In the genomic region with DNA sequence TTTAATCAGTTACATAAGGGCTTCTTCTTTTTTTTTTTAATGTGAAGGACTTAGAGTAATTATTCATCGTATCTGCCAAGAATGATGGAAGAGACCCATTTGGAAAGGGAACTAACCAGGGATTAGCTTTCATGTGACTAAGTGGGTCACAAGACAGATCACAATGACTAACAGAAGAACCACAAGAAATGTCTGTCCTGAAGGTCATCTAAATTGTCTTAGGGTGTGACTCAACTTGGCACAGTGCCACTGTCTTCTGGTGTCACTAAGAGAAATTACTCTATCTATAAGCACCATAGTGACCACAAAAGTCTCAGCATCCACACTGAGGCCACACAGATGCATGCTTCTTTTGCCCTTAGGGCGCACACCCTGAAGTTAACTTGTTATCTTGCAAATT, we compare ENCODE assay signal across 26 mouse cellular contexts.
DNase-seq lines count a peak whose midpoint lies in the region; ATAC-seq and TF ChIP-seq lines count a peak whose summit lies in the region.
"Had no signal": no experiment of that assay in that cellular context is flagged by ENCODE, and none has a peak within 500 bp of the region (broad histone marks: within the 10 kb centered on the region; RNA-seq: fewer than 3 reads in every experiment).

No protein-coding gene starts in this region.

- H3K79me3 ChIP-seq in C2C12 (ENCODE audit: low read depth): no peaks in the 10 kb centered on the region

- H3K4me3 ChIP-seq in C2C12 (ENCODE audit: insufficient read depth, poor library complexity, severe bottlenecking): no peak overlapping the region
- H3K4me3 ChIP-seq in midbrain, embryonic 15.5 days: no peak overlapping the region
- H3K4me3 ChIP-seq in intestine, postnatal 0 days (ENCODE audit: low read depth, low read length): no peak overlapping the region
- H3K4me3 ChIP-seq: forebrain, embryonic 10.5 days; hindbrain, embryonic 15.5 days; kidney, embryonic 15.5 days; left cerebral cortex, adult 2 months; limb, embryonic 10.5 days; megakaryocyte, embryonic 14.5 days; midbrain, embryonic 13.5 days; neural tube, embryonic 12.5 days had no signal

- no peak overlapping the region for H3K4me2 ChIP-seq in midbrain, embryonic 15.5 days
- H3K4me2 ChIP-seq in intestine, postnatal 0 days (replicated peaks; ENCODE audit: low read depth): no peak overlapping the region
- H3K4me2 ChIP-seq: hindbrain, embryonic 15.5 days; kidney, embryonic 15.5 days; midbrain, embryonic 13.5 days; neural tube, embryonic 12.5 days had no signal

- H3K4me1 ChIP-seq in midbrain, embryonic 15.5 days: no peaks in the 10 kb centered on the region
- H3K4me1 ChIP-seq in intestine, postnatal 0 days (replicated peaks; ENCODE audit: control insufficient read depth, insufficient read depth, low read length): no peaks in the 10 kb centered on the region
- H3K4me1 ChIP-seq: forebrain, embryonic 10.5 days; hindbrain, embryonic 15.5 days; kidney, embryonic 15.5 days; limb, embryonic 10.5 days; midbrain, embryonic 13.5 days; neural tube, embryonic 12.5 days had no signal

- TF ChIP-seq CTCF in C2C12 (IDR thresholded peaks at IDR 0.05; ENCODE audit: control insufficient read depth, insufficient read depth, insufficient read length): no peak
- no peak for TF ChIP-seq CTCF in intestine, postnatal 0 days (IDR thresholded peaks at IDR 0.05; ENCODE audit: low read depth)

- H3K36me3 ChIP-seq in C2C12 (ENCODE audit: control insufficient read depth, insufficient read depth): no peaks in the 10 kb centered on the region
- H3K36me3 ChIP-seq in midbrain, embryonic 15.5 days (replicated peaks): no peaks in the 10 kb centered on the region
- H3K36me3 ChIP-seq in intestine, postnatal 0 days (ENCODE audit: control insufficient read depth, insufficient read depth): no peaks in the 10 kb centered on the region
- H3K36me3 ChIP-seq: forebrain, embryonic 10.5 days; hindbrain, embryonic 15.5 days; kidney, embryonic 15.5 days; limb, embryonic 10.5 days; midbrain, embryonic 13.5 days; neural tube, embryonic 12.5 days had no signal

- H3ac ChIP-seq in C2C12 (ENCODE audit: control insufficient read depth, insufficient read length, low read depth): no peak overlapping the region

- no peaks in the 10 kb centered on the region for H3K79me2 ChIP-seq in C2C12 (ENCODE audit: control insufficient read depth, insufficient read depth)

- H3K27ac ChIP-seq in midbrain, embryonic 15.5 days: no peak overlapping the region
- no peak overlapping the region for H3K27ac ChIP-seq in intestine, postnatal 0 days (ENCODE audit: low read depth, low read length)
- H3K27ac ChIP-seq: forebrain, embryonic 10.5 days; hindbrain, embryonic 15.5 days; kidney, embryonic 15.5 days; left cerebral cortex, adult 2 months; limb, embryonic 10.5 days; midbrain, embryonic 13.5 days; neural tube, embryonic 12.5 days had no signal

- DNase-seq in 3134 (ENCODE audit: extremely low read depth, insufficient read length, low spot score) (peak; percentile 73), ZHBTc4 (ENCODE audit: low read depth, low spot score) (peak; percentile 18)
- DNase-seq in adrenal gland, postnatal 36 days: peak; percentile 52 to 53
- DNase-seq in left cerebral cortex, postnatal 25 days (ENCODE audit: low spot score in 2 of 2): no peak
- DNase-seq: cerebellum, adult 11 months; cerebellum, postnatal 10 days; forebrain, postnatal 0 days; gastrocnemius, postnatal 36 days; kidney, postnatal 4 days; liver; liver, postnatal 0 days; right cerebral cortex, postnatal 14 days had no signal

- H3K9me3 ChIP-seq in midbrain, embryonic 15.5 days: no peaks in the 10 kb centered on the region
- no peaks in the 10 kb centered on the region for H3K9me3 ChIP-seq in intestine, postnatal 0 days (ENCODE audit: control insufficient read depth)
- H3K9me3 ChIP-seq: forebrain, embryonic 10.5 days; hindbrain, embryonic 15.5 days; kidney, embryonic 15.5 days; limb, embryonic 10.5 days; midbrain, embryonic 13.5 days; neural tube, embryonic 12.5 days had no signal

- 80% methylated on average over 2 of the region's 2 CpGs for WGBS in midbrain, embryonic 15.5 days
- WGBS in intestine, postnatal 0 days: 87% methylated on average over 2 of the region's 2 CpGs

- no peak for ATAC-seq in midbrain, embryonic 15.5 days (replicated peaks)
- no peak for ATAC-seq in intestine, postnatal 0 days
- ATAC-seq in megakaryocyte, adult 5-6 weeks (ENCODE audit: poor library complexity, severe bottlenecking): no peak
- ATAC-seq: forebrain, postnatal 0 days; intestine, embryonic 16.5 days; liver, postnatal 0 days; lung, postnatal 0 days; midbrain, embryonic 13.5 days had no signal

- H3K27me3 ChIP-seq in C2C12 (ENCODE audit: control insufficient read depth, insufficient read depth, insufficient read length): no peaks in the 10 kb centered on the region
- no peaks in the 10 kb centered on the region for H3K27me3 ChIP-seq in midbrain, embryonic 15.5 days (replicated peaks)
- H3K27me3 ChIP-seq in intestine, postnatal 0 days (replicated peaks; ENCODE audit: control insufficient read depth, insufficient read depth, low read length): no peaks in the 10 kb centered on the region
- H3K27me3 ChIP-seq: hindbrain, embryonic 15.5 days; kidney, embryonic 15.5 days; midbrain, embryonic 13.5 days; neural tube, embryonic 12.5 days had no signal

- H3K9ac ChIP-seq in midbrain, embryonic 15.5 days: no peak overlapping the region
- no peak overlapping the region for H3K9ac ChIP-seq in intestine, postnatal 0 days (ENCODE audit: low read depth, low read length)
- H3K9ac ChIP-seq: forebrain, postnatal 0 days; hindbrain, embryonic 15.5 days; kidney, embryonic 15.5 days; liver, postnatal 0 days; midbrain, embryonic 13.5 days; neural tube, embryonic 12.5 days had no signal

- intact Hi-C loops in left cerebral cortex, postnatal 25 days (cut with DNase I): no loop called here

TF ChIP-seq in C2C12, 6 proteins besides CTCF, POLR2A, EP300 and RAD21:
- TF ChIP-seq FOSL1 (IDR thresholded peaks at IDR 0.05; ENCODE audit: insufficient read depth, low read length, poor library complexity, severe bottlenecking) (peak; percentile 62), MYOD1 (IDR thresholded peaks at IDR 0.05; ENCODE audit: control insufficient read depth, insufficient read length, low read depth) (peak; percentile 43), USF1 (IDR thresholded peaks at IDR 0.05; ENCODE audit: low read depth) (peak; percentile 67), MYOG (IDR thresholded peaks at IDR 0.05; ENCODE audit: control insufficient read depth, extremely low read depth, insufficient read length) (no peak)
TF ChIP-seq in C2C12: peak in this region for 3.

Comparison
In these comparisons a context has a peak if more than half of its experiments do, and no peak if none do; other contexts are left out.
1. DNase-seq: peak in 3134 (single experiment), ZHBTc4 (single experiment) and adrenal gland, postnatal 36 days (2 of 2); none in left cerebral cortex, postnatal 25 days (0 of 2).